Mouse (Mus musculus) spleen, postnatal 36 days (tissue): ENCODE data around the gene Cdca4.

Experiments
- DNase-seq, 2 experiments: peaks; one replicate each; pipeline ENCODE4 v3.0.0; 2022; ENCODE audit warnings: low spot score in 2 of 2, mixed read lengths in 1 of 2

The Cdca4 gene

GRCm38 (mm10) chr12:112829244-112829864 lies at the start of gene Cdca4:
Gene Cdca4 (minus strand): TSS chr12:112829423.
- DNase-seq: peak; percentile 97 to 98

GRCm38 (mm10) chr12:112877607-112878020 lies 48.4 kb upstream of the Cdca4 start:
- no peak for DNase-seq

DNA sequence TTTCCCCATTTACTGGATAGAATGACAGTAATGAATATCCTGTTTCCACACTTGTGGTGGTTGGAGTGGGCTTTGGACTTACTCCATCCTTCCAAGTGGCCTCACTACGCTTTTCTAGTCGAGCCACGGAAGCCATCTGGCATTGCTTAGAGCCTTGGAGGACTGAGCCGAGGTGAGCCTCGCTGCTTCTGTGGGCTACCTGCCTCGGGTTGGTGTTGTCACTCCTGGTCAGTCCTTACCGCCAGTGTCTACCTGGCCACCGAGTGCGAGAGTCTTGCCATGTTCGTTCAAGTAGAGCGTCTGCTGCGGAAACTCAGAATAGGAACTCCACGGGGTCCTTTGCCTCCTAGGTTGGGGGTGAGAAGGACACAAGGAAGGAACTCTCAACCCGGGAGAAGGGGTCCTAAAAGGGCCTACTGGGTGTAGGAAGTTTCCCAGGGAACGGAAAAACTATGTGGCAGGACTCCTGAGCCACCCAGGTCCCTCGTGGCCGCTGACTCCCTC lies 47.9 kb upstream of the Cdca4 start:
- no peak for DNase-seq

- peak in 1 of 2 experiments; percentile 34 for DNase-seq
Measured at GRCm38 (mm10) chr12:112876332-112877072, 47.3 kb upstream of the Cdca4 start.

DNA sequence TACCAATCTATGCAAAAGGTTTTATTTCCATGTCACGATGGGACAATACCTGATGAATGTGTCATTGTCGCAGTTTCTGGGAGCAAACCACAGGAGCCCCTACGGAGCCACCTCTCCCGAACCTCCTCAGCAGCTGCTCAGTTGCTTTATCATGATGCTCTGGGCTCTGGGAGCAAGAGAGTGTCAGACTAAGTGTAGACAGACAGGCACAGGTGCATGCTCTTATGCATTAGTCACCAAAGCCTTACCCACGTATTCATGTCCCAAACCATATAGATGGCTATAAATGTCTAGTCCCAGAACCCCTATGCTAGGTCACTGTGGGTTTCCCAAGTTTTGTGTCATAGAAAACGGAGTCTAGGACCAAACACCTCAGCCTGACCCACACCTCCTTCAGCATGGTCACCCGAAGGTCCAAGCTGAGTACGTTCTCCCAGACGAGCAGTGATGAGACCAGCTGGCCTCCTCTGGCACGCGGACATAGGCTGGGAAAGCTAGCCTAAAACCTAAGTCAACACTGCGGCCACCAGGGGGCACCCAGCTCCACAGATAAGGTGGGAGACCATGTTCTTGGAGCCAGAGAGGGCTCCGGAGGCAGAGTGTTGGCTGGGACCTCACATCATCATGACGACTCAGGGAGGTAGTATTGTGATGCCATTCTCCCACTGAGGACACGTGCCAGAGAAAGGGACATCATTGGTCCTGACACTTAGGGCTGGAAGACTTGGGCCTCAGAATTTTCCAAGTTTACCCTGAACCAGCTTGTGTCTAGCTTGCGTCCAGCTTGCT lies 46.2 kb upstream of the Cdca4 start:
- peak; percentile 75 to 84 for DNase-seq

DNA sequence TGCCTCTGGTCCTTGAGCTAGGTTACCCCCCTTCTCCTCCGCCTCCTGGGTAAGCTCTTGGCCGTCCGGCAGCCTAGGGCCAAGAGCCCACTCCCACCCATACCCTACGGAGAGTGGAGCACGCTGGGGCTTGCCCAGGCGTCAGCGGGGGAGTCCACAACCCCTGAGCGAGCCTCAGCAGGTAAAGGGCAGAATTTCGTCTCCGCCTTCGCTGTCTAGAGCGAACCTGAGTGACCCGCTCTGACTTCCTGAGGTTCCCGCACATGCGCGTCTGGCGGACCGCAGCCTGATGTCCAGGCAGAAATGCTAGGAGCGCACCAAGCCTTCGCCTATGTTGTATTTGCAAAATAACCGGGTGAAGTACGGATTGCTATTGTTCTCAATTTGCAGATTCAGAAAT lies 45.0 kb upstream of the Cdca4 start:
- no peak for DNase-seq

GRCm38 (mm10) chr12:112873452-112874190 lies 44.4 kb upstream of the Cdca4 start:
- peak; percentile 61 to 69 for DNase-seq

DNA sequence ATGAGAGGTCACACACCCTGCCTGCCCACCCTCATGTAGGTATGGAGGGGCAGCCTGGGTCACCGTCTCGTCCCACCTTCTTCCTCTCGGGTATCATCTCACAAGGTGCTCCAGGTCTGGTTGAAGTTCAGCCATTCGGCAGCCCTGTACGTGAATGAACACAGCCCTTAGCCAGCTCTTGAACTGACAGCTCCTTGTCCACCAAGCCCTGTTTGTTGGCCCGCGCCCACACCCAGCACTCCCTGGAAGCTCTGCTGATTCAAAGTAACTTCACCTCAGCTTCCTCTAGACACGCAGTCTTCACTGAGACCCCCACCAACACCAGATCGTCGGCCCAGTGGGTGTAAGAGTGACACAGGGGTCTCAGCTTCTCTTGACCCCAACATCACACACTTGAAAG lies 43.8 kb upstream of the Cdca4 start:
- no peak for DNase-seq

DNA sequence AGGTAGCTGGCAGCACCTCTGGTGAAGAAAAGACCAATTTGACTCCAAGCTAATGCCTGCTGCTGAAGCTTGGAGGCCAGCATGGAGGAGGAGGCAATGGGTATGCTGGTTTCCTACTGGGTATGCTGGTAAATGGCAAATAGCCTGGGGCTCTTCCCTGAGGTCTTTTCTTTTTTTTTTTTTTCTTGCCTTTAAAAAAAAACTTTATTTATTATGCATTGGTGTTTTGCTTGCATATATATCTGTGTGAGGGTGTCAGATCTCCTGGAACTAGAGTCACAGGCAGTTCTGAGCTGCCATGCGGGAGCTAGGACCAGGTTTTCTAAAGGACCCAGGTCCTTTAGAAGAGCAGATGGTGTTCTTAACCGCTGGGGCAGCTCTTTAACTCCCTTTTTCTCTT lies 42.0 kb upstream of the Cdca4 start:
- no peak for DNase-seq

- DNase-seq: peak in 1 of 2 experiments; percentile 35
Measured at GRCm38 (mm10) chr12:112870775-112871174, 41.6 kb upstream of the Cdca4 start.

DNA sequence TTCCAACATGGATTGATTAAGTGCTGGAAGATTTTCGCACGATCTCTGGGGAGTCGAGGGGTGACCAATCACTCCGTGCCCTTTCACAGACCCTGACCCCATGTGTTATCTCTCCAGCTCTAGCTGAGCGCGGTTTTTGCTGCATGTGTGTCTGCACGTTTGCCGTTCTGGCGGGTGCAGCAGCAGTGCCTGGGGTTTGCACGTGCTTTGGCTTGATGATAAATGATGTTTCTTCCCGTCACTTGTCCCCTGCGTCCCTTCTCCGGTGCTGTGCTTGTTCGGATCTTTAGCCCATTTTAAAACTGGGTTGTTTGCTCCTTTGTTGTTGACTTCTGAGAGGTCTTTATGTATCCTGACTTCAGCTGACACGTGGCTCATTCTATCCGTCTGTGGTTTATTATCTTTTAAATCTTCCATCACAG lies 40.6 kb upstream of the Cdca4 start:
- no peak for DNase-seq

- DNase-seq: peak; percentile 64 to 67
Measured at GRCm38 (mm10) chr12:112868178-112869087, 39.2 kb upstream of the Cdca4 start, which contains the start of gene Gpr132. Gene Gpr132 (minus strand): TSS chr12:112868228.

DNA sequence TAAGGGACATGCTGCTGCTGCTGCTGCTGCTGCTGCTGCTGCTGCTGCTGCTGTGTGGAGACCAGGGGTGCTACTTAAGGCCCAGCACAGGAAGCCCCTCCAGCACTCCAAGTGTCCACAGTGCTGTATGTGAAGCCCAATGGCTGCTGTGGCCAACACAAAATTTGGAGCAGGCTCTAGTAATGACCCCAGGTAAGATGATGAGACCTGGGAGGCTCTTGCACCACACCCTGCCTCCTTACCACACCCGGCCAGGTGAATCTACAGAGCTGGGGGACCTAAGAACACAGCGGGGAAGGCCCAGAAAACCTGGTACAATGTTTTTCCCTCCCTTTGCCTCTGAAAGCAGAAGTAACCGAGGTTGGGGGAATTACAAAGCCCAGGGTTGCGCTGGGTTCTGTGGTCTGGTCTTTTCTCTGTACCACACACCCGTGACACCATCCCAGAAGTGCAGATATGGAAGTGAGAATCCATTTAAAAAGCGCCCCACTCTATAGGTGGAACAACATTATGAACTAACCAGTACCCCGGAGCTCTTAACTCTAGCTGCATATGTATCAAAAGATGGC lies 38.0 kb upstream of the Cdca4 start:
- peak; percentile 73 for DNase-seq

DNA sequence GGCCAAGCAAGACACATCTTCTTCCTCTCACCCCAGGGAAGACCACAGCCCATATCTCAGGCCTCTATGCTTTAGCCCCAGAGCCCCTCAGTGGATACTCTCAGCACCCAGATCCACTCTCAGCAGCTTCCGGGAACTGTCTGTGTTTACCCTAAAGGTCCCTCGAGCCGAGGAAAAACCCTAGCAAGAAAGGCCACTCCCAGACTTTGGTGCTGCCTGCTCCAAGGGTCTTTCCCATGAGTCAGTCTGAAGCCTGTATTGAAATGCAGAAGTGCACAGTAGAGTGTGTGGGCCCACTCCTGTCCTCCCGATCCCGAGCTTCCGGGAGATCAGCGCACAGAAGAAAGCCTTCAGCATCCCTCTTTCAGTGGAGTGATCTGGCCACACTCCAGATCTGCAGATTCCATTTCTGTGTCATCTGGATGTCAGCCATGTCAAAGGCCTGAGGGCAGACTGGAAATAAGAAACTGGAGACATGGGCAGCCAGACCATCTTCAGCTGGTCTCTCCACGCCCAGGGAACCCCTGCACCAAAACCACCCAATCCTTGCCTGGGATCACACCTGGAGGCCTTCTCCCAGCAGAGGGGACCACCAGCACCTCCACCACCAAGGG lies 37.4 kb upstream of the Cdca4 start:
- no peak for DNase-seq

- peak in 1 of 2 experiments; percentile 52 for DNase-seq
Measured at GRCm38 (mm10) chr12:112864804-112865203, 35.6 kb upstream of the Cdca4 start.

DNA sequence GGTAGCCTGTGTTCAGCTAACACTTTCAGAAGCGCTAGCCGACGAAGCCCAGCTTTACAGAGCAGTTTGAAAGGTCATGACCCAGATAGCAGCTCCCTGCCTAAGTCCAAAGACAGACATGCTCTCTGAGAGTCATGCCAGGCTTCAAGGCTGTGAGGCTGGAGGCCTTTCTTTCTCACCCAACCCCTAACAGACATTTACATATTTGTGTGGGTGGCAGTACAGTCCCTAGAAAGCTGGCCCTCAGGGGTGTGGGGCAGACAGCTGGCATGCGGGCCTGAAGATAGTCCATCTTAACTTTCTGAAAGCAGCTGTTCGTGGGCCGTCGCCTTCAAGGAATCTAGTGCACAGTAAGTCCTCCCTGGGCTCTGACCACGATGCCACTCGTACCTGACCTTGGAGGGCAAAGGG lies 32.7 kb upstream of the Cdca4 start:
- DNase-seq: peak; percentile 61 to 64

DNA sequence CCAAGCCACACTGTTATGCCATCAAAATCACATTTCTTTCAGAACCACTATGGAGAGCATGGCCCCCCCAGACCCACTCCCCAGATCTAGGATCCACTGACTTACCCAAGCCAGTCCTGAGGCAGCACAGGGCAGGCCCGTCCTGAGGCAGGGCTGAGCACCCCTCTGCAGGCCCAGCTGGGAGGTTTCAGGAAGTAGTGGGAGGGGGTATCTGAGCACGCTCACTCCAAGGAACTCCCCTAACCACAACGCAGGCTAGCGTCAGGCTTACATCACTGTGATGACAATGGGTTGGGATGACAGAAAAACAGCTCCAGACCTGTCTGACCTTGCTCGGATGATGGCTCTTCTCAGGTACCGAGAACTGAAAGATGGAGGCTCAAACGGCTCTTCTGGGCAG lies 31.5 kb upstream of the Cdca4 start:
- peak; percentile 71 to 74 for DNase-seq

GRCm38 (mm10) chr12:112859930-112860329 lies 30.7 kb upstream of the Cdca4 start:
- peak; percentile 73 to 79 for DNase-seq

GRCm38 (mm10) chr12:112858581-112859336 lies 29.5 kb upstream of the Cdca4 start:
- DNase-seq: no peak
